Mouse (Mus musculus) liver, adult (tissue): Measurements from ENCODE around the gene Atp2a2.
A peak's percentile ranks its signal among the peaks of the same experiment; 100 is the strongest.

Source experiments
- GATA4 ChIP-seq: IDR thresholded peaks from 2 replicates; pipeline ENCODE4 v1.6.1; 2014; ENCODE audit warnings: mild to moderate bottlenecking, low read length; ENCODE audit not compliant: insufficient replicate concordance

Atp2a2 gene

DNA sequence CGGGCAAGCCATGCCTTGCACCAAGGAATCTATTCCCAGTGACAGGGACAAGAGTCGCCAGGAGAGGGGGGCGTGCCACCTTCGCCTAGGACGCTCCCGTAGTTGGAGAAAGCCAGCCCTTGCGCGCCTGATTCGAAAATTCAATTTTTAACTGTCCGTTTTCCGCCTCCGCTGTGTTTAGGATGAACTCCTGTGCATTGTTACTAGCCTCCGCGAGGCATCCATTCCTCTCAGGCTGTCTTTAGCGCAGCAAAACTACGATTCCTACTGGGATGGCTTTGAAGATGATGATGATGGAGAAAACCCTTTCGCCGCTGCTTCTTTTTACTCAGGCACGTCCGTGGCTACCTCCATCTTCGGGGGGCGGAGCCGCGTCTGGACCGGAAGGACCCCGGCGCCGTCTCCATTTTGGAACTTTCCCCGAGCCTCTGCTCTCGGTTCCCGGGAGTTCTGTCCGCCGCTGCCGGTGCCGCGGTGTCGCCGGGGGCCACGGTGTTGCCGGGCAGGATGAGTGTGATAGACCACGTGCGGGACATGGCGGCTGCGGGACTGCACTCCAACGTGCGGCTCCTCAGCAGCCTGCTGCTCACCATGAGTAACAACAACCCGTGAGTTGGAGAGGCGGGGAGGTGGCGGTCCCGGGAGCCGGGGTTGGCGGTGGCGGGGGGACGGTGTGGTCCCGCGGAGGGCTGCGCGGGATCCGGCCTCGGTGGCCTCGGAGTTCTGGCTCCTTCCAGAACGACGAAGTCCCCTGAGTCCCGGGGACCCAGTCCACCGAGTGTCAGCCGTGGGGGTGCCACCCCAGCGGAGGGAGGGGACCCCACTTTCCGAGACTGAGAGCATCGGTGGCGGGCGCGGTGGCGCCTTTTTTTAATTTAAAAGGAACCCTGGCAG lies 79.7 kb downstream of the Atp2a2 start:
- peak; percentile 25; the same call in 1 of the 2 replicates for TF ChIP-seq GATA4

DNA sequence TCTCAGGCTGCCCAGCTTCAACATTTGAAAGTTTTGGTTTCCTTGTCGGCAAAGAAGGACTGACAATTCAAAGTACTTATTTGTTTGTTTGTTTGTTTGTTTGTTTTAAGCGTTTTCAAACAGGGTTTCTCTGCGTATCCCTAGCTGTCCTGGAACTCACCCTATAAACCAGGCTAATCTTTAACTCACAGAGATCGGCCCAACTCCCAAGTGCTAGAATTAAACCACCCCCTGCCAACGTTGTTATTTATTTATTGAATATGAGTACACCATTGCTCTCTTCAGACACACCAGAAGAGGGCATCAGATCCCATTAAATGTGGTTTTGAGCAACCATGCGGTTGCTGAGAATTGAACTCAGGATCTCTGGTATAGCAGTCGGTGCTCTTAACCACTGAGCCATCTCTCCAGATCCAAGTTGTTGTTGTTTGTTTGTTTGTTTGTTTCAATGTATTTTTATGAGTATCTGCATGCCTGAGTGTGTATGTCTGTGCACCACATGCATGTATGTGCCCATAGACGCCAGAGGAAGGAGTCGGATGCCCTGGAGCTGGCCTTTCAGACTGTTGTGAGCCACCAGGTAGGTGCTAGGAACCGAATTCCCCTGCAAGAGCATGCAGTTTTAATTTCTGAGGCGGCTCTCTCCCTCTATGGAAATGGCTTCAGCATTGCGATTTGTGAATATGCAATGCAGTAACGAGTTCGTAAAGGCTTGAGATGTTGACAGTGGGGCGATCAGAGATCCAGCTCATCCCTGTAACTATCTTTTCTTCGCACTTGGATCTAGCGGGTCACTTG lies 80.6 kb downstream of the Atp2a2 start, which contains the start of gene Anapc7:
Gene Anapc7, plus strand, starts transcription at position 423 of the 798 bp plus-strand sequence.
- no peak for TF ChIP-seq GATA4

DNA sequence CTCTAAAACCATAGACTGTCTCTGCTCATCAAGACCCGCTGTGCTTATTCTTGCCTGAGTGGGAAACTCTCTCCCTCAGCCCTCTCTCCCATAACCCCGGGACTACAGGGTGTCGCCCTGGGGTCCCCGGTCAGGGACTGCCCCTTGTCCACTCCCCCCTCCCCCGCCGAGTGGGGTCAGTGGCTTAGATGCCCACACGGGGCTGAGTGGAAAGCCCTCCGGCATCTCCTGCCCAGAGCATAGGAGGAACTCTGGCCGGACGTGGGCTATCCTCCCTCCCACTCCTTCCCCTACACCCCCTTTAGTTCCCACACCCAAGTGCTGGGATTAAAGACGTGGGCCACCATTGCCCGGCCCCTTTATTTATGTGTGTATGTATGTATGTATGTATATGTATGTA lies 86.6 kb downstream of the Atp2a2 start:
- no peak for TF ChIP-seq GATA4

DNA sequence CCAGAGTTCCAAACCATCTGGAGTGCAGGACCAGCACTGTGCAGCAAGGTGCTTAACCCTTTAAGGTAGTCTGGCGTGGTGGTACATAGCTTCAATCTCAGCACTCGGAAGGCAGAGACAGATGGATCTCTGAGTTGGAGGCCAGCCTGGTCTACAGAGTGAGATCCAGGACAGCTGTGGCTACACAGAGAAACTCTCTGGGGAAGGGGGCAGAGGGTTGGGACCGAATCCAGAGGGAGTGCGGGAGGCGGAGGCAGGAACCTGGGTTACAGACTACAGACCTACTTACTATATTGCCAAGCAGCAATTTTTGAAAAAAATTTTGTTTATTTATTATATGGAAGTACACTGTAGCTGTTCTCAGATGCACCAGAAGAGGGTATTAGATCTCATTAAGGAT lies 87.7 kb downstream of the Atp2a2 start:
- no peak for TF ChIP-seq GATA4

DNA sequence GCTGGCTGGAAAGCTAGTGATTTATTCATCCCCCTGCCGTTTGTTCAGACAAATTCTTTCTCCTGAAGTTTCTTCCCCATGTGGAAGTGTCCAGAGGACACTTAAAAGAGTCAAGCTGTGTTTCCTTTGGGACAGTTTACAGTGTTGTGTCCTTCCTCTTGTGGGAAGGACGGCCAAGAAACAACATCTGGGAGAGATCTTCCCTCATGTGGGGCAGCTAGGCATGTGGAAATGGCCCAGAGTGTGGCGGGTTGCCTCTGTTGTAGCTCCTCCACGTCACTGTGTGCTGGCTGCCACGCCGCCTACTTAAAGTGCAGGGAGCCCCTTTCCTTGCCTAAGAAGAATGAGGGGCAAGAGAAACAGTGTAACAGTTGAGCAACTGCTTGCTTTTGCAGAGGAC lies 89.2 kb downstream of the Atp2a2 start:
- TF ChIP-seq GATA4: no peak

DNA sequence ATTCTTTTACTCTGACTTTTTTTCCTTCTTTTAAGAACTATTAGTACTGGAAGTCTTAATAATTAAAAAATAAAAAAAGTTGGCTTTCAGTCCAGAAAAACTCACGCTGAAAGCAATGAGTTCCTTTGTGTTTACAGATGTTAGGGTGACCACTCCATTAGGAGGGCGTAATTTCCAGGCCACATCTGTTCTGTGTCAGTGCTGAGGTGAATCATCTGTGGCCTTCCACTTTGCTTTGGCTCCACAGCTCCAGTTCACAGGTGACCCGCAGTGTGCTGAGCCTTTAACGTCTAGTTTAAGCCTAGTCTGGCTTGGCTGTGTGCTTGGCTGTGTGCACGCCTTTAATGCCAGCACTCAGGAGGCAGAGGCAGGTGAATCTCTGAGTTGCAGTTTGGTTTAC lies 90.1 kb downstream of the Atp2a2 start:
- no peak for TF ChIP-seq GATA4

DNA sequence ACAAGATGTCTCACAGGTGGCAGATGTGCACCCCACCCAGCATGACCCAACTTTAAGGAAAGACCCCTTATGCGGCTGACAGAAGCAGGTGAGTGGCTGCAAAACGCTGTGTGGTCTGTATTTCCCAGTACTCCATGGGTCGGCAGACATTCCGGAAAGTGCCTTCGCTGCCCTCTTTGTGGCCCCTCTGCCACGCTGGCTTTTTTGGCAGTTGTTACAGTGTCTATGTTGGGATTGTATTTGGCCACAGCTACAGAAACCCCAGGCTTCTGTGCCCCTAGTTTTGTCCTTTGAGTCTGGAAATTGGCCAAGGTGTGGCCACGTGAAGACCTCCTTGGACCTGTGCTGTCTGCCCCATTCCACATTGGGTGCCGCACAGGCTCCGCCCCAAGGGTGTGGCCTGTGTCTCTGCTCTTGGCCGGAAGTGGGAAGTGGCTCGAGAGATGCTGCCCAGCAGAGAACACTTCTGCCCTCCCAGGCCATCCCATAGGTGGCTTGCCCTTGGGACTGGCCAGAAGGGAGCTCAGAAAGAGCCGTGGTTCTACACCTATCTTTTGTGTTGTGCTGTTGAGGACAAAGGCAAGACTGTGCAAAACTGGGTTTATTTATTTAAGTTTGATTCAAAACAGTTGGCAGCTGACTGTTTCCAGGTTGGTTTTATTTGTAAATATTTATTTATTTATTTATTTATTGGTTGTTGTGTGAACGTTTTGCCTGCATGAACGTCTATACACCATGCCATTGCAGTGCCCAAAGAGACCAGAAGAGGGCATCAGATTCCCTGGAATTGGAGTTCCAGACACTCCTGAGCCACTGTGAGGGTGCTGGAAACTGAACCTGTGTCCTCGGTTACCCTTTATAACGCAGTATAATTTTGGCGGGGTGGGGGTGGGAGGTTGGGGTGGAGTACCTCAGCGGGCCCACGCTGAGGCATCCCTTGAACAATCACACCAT lies 92.1 kb downstream of the Atp2a2 start:
- no peak for TF ChIP-seq GATA4

DNA sequence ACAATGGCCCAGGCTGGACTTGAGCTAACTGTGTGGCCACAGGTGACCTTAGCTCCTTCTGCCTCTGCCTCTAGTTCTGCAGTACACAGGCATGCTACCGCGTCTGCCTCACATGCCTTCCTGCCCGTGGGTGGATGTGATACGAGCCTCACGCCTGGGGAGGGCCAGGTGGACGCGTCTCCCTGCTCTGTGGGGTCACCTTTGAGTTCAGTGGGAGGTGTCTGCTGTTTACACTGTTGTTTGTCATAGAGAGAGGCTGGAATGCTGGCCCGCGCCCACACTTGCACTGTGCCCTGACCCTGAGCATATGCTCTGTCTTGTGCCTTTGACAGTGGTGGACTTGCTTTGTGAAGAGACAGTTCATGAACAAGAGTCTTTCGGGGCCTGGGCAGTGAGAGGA lies 96.5 kb downstream of the Atp2a2 start:
- no peak for TF ChIP-seq GATA4
